Mouse (Mus musculus) CD8-positive naive resting alpha-beta T cell, adult 2 months (primary cell): ENCODE data around the gene Krtap1-5.

Experiments
- DNase-seq, 2 experiments: peaks; one replicate each; pipeline ENCODE4 v3.0.0; 2022; ENCODE audit warnings: low read depth in 2 of 2, low spot score in 2 of 2

Gene Krtap1-5

GRCm38 (mm10) chr11:99550765-99551164, 30.1 kb downstream of the Krtap1-5 start, which contains the start of gene Krtap3-3:
Krtap3-3 (minus strand) TSS chr11:99550865.
- no peak for DNase-seq

- DNase-seq: no peak
These were observed 32.9 kb downstream of the Krtap1-5 start for GRCm38 (mm10) chr11:99547892-99548291.

- DNase-seq: no peak
These were observed 41.1 kb downstream of the Krtap1-5 start for GRCm38 (mm10) chr11:99539721-99540120.
